Mouse (Mus musculus): ENCODE measurements around the gene 1110051M20Rik.

GRCm38 (mm10) chr2:91287563-91287962, 156.9 kb downstream of the 1110051M20Rik start:
- no peak for TF ChIP-seq POLR2A (IDR thresholded peaks at IDR 0.05; ENCODE audit: insufficient read depth, low read depth, low read length)
- no peak for TF ChIP-seq CTCF (IDR thresholded peaks at IDR 0.05; ENCODE audit: insufficient read depth, low read depth, low read length)
